Mouse (Mus musculus): Measurements from ENCODE around the gene Cenpf. TPM values are rescaled to one million over a fixed set of nuclear protein-coding genes. Genes with fewer than 3 reads are reported as not detected.

Gene Cenpf
- total RNA-seq, 2 experiments from 2014 or later = 0.05 to 0.26 TPM

GRCm38 (mm10) chr1:189631906-189632675 is 55.8 kb downstream of the Cenpf start:
- no peak for DNase-seq (ENCODE audit: low spot score)

GRCm38 (mm10) chr1:189630026-189630425 is 57.9 kb downstream of the Cenpf start:
- DNase-seq (ENCODE audit: low spot score) = no peak

- peak; percentile 20 for DNase-seq (ENCODE audit: low spot score)
Observed at GRCm38 (mm10) chr1:189627976-189628768, 59.7 kb downstream of the Cenpf start.

- no peak for DNase-seq (ENCODE audit: low spot score)
Observed at GRCm38 (mm10) chr1:189624756-189625155, 63.1 kb downstream of the Cenpf start.

- DNase-seq (ENCODE audit: low spot score) = no peak
Observed at GRCm38 (mm10) chr1:189618970-189619740, 68.7 kb downstream of the Cenpf start.

- no peak for DNase-seq (ENCODE audit: low spot score)
Observed at GRCm38 (mm10) chr1:189617381-189617780, 70.5 kb downstream of the Cenpf start.

GRCm38 (mm10) chr1:189615246-189615645 is 72.6 kb downstream of the Cenpf start:
- DNase-seq (ENCODE audit: low spot score) = no peak

- no peak for DNase-seq (ENCODE audit: low spot score)
Observed at GRCm38 (mm10) chr1:189613076-189613475, 74.8 kb downstream of the Cenpf start.

GRCm38 (mm10) chr1:189611775-189612174 is 76.1 kb downstream of the Cenpf start:
- no peak for DNase-seq (ENCODE audit: low spot score)

- DNase-seq (ENCODE audit: low spot score) = no peak
Observed at GRCm38 (mm10) chr1:189608640-189609039, 79.2 kb downstream of the Cenpf start.

- DNase-seq (ENCODE audit: low spot score) = no peak
Observed at GRCm38 (mm10) chr1:189608039-189608438, 79.8 kb downstream of the Cenpf start.

- no peak for DNase-seq (ENCODE audit: low spot score)
Observed at GRCm38 (mm10) chr1:189605598-189606126, 82.2 kb downstream of the Cenpf start.

- DNase-seq (ENCODE audit: low spot score) = no peak
Observed at GRCm38 (mm10) chr1:189597096-189597495, 90.8 kb downstream of the Cenpf start.

Other genes starting within 250 kb of the Cenpf start
- 10 to 100 TPM; 14.5 to 15.0 TPM for gene Ptpn14, start 40.2 kb upstream of the Cenpf start, total RNA-seq (2021)
- 100 to 1,000 TPM; 316 to 319 TPM for gene Smyd2, start 234.3 kb upstream of the Cenpf start, total RNA-seq (2021)